Mouse (Mus musculus): ENCODE data around the gene Tifab. TPM values are rescaled to one million over a fixed set of nuclear protein-coding genes. Genes with fewer than 3 reads are reported as not detected.

Tifab gene
- polyA plus RNA-seq, 1 experiment from 2014 or later: 5.6 TPM

Other genes with a start within 250 kb of the Tifab start
- gene H2afy, start 42.5 kb downstream of the Tifab start, polyA plus RNA-seq (2015; fragmentation: Nextera tagmentation; extraction: Ambion mirVana): 247 and 271 TPM in 2 replicates
- not detected in 2 replicates for gene Neurog1, start 73.3 kb upstream of the Tifab start, polyA plus RNA-seq (2015; fragmentation: Nextera tagmentation; extraction: Ambion mirVana)
- 9.9 and 10.2 TPM in 2 replicates for gene Cxcl14, start 117.7 kb upstream of the Tifab start, polyA plus RNA-seq (2015; fragmentation: Nextera tagmentation; extraction: Ambion mirVana)
- gene Gm3045, start 247.7 kb upstream of the Tifab start, polyA plus RNA-seq (2015; fragmentation: Nextera tagmentation; extraction: Ambion mirVana): not detected in 2 replicates

Measured in stomach, embryonic 16.5 days (tissue).